Mouse (Mus musculus) heart, embryonic 16.5 days (tissue): ENCODE data around the gene Becn1. TPM values are rescaled to one million over a fixed set of nuclear protein-coding genes. Genes with fewer than 3 reads are reported as not detected.

Experiments used
- ATAC-seq: fragments of 200-750 bp; cut with Nextera tagmentation; replicated peaks from 2 replicates; pipeline ENCODE4 v1.8.0; 2017; ENCODE audit warnings: moderate number of reproducible peaks; ENCODE audit not compliant: insufficient read depth, low FRiP score; ENCODE audit errors: extremely low read depth
- H3K27ac ChIP-seq: fragments of 300-500 bp; sonication (generic); 2 replicates; pipeline ENCODE4 v1.5.1; 2014; ENCODE audit warnings: mild to moderate bottlenecking, low read length, control low read depth, moderate library complexity
- H3K27me3 ChIP-seq: fragments of 300-500 bp; sonication (generic); 2 replicates; pipeline ENCODE4 v1.6.1; 2014; ENCODE audit warnings: low read length, mixed read lengths; ENCODE audit not compliant: control insufficient read depth, insufficient read depth
- H3K36me3 ChIP-seq: fragments of 300-500 bp; sonication (generic); 2 replicates; pipeline ENCODE4 v1.6.1; 2014; ENCODE audit not compliant: control insufficient read depth, insufficient read depth
- H3K4me1 ChIP-seq: fragments of 300-500 bp; sonication (generic); 2 replicates; pipeline ENCODE4 v1.6.1; 2014; ENCODE audit warnings: low read length, mixed read lengths; ENCODE audit not compliant: control insufficient read depth, insufficient read depth
- H3K4me2 ChIP-seq: fragments of 300-500 bp; sonication (generic); 2 replicates; pipeline ENCODE4 v1.6.1; 2014; ENCODE audit warnings: low read depth, mild to moderate bottlenecking, control low read depth, low read length
- H3K4me3 ChIP-seq: fragments of 300-500 bp; sonication (generic); 2 replicates; pipeline ENCODE4 v1.5.1; 2014; ENCODE audit warnings: mild to moderate bottlenecking, control low read depth, low read length
- H3K9ac ChIP-seq: fragments of 300-500 bp; sonication (generic); 2 replicates; pipeline ENCODE4 v1.6.1; 2014; ENCODE audit warnings: low read length, control low read depth
- H3K9me3 ChIP-seq: fragments of 300-500 bp; sonication (generic); replicated peaks from 2 replicates; pipeline ENCODE4 v1.6.1; 2016; ENCODE audit warnings: low read length; ENCODE audit not compliant: control insufficient read depth
- WGBS: fragments of 180-500 bp; shearing (Covaris S2); extraction: QIAGEN DNeasy Blood & Tissue Kit; methylation state at CpG from one replicate; pipeline ENCODE4 v1.1.7; 2014; 5-methylcytosine and 5-hydroxymethylcytosine counted together
- polyA plus RNA-seq: library from polyadenylated mRNA; unstranded; fragments of >200 nt; fragmentation: Nextera tagmentation; extraction: Ambion mirVana; gene quantifications from 2 replicates; pipeline ENCODE4 v1.2.1, GENCODE M21; 2015

The Becn1 gene
- polyA plus RNA-seq, 1 experiment from 2014 or later, result 135 TPM

GRCm38 (mm10) chr11:101324763-101325162, 22.7 kb upstream of the Becn1 start, which contains the start of gene Aoc2:
Gene Aoc2, plus strand, starts transcription at chr11:101325063.
- no peak for ATAC-seq
- Histone ChIP-seq H3K9ac (no peak within 1 kb of the TSS), H3K4me1 (peaks cover 10% of the 10 kb centered on the region), H3K9me3 (no peaks in the 10 kb centered on the region), H3K4me3 (no peak within 1 kb of the TSS), H3K36me3 (peaks cover 41% of the 10 kb centered on the region), H3K27ac (no peak within 1 kb of the TSS), H3K27me3 (no peaks in the 10 kb centered on the region), H3K4me2 (no peak within 1 kb of the TSS)
- WGBS, result 83% methylated on average over 5 of the region's 5 CpGs

- 12% methylated on average over 4 of the region's 4 CpGs for WGBS
- peaks cover 3% of the 10 kb centered on the region; the same call in 1 of the 2 replicates for H3K4me1 ChIP-seq
- H3K36me3 ChIP-seq, result peaks cover 47% of the 10 kb centered on the region
- H3K27me3 ChIP-seq, result no peaks in the 10 kb centered on the region
- no peak overlapping the region for H3K4me2 ChIP-seq
- H3K9ac ChIP-seq, result no peak overlapping the region
- no peaks in the 10 kb centered on the region for H3K9me3 ChIP-seq
- ATAC-seq, result peak; percentile 46; the same call in 1 of the 2 replicates
- H3K27ac ChIP-seq, result no peak overlapping the region
- no peak overlapping the region for H3K4me3 ChIP-seq
Observed at GRCm38 (mm10) chr11:101323609-101324008, 21.5 kb upstream of the Becn1 start.

GRCm38 (mm10) chr11:101316501-101316917, 14.4 kb upstream of the Becn1 start:
- Histone ChIP-seq H3K9me3 (no peaks in the 10 kb centered on the region), H3K4me2 (peak overlapping the region; percentile 86), H3K4me3 (peak overlapping the region; percentile 97), H3K27me3 (no peaks in the 10 kb centered on the region), H3K36me3 (peaks cover 29% of the 10 kb centered on the region), H3K4me1 (peaks cover 16% of the 10 kb centered on the region), H3K9ac (peak overlapping the region; percentile 89), H3K27ac (peak overlapping the region; percentile 77)
- 1% methylated on average over 17 of the region's 17 CpGs for WGBS
- peak; percentile 15; the same call in 1 of the 2 replicates for ATAC-seq

GRCm38 (mm10) chr11:101315665-101316500, 13.8 kb upstream of the Becn1 start, which contains the start of gene Psme3:
Gene Psme3, plus strand, starts transcription at chr11:101316213.
- peak within 1 kb of the TSS; percentile 86 for H3K4me2 ChIP-seq
- H3K9ac ChIP-seq, result peak within 1 kb of the TSS; percentile 89
- peaks cover 22% of the 10 kb centered on the region for H3K36me3 ChIP-seq
- ATAC-seq, result peak; percentile 89
- peak within 1 kb of the TSS; percentile 77 for H3K27ac ChIP-seq
- H3K9me3 ChIP-seq, result no peaks in the 10 kb centered on the region
- WGBS, result under 1% methylated on average over 62 of the region's 62 CpGs
- peaks cover 16% of the 10 kb centered on the region for H3K4me1 ChIP-seq
- H3K27me3 ChIP-seq, result no peaks in the 10 kb centered on the region
- peak within 1 kb of the TSS; percentile 97 for H3K4me3 ChIP-seq

- H3K27ac ChIP-seq, result peak overlapping the region; percentile 77
- WGBS, result 82% methylated on average over 8 of the region's 8 CpGs
- no peak for ATAC-seq
Observed at GRCm38 (mm10) chr11:101315082-101315650, 13.1 kb upstream of the Becn1 start.

GRCm38 (mm10) chr11:101314567-101314966, 12.5 kb upstream of the Becn1 start:
- H3K4me2 ChIP-seq, result no peak overlapping the region
- WGBS, result 91% methylated on average over 1 of the region's 1 CpGs
- H3K9me3 ChIP-seq, result no peaks in the 10 kb centered on the region
- no peak overlapping the region for H3K27ac ChIP-seq
- peaks cover 9% of the 10 kb centered on the region for H3K36me3 ChIP-seq
- H3K4me1 ChIP-seq, result peaks cover 16% of the 10 kb centered on the region
- no peak overlapping the region for H3K9ac ChIP-seq
- H3K4me3 ChIP-seq, result no peak overlapping the region
- no peak for ATAC-seq
- H3K27me3 ChIP-seq, result no peaks in the 10 kb centered on the region

More at GRCm38 (mm10) chr11:101315082-101315650, 13.1 kb upstream of the Becn1 start:
- Histone ChIP-seq H3K36me3 (peaks cover 15% of the 10 kb centered on the region), H3K4me3 (peak overlapping the region; percentile 97), H3K4me1 (peaks cover 16% of the 10 kb centered on the region), H3K9ac (peak overlapping the region; percentile 89), H3K9me3 (no peaks in the 10 kb centered on the region), H3K4me2 (peak overlapping the region; percentile 86), H3K27me3 (no peaks in the 10 kb centered on the region)

GRCm38 (mm10) chr11:101312150-101312549, 10.1 kb upstream of the Becn1 start:
- H3K36me3 ChIP-seq, result no peaks in the 10 kb centered on the region
- peaks cover 7% of the 10 kb centered on the region for H3K4me1 ChIP-seq
- WGBS, result 35% methylated on average over 3 of the region's 3 CpGs
- no peak overlapping the region for H3K4me2 ChIP-seq
- no peak overlapping the region for H3K9ac ChIP-seq
- no peaks in the 10 kb centered on the region for H3K27me3 ChIP-seq
- no peaks in the 10 kb centered on the region for H3K9me3 ChIP-seq
- no peak for ATAC-seq
- no peak overlapping the region for H3K4me3 ChIP-seq
- H3K27ac ChIP-seq, result no peak overlapping the region

- Histone ChIP-seq H3K9ac (no peak overlapping the region), H3K9me3 (no peaks in the 10 kb centered on the region), H3K4me3 (no peak overlapping the region), H3K36me3 (no peaks in the 10 kb centered on the region), H3K27ac (no peak overlapping the region), H3K27me3 (no peaks in the 10 kb centered on the region), H3K4me1 (peaks cover 2% of the 10 kb centered on the region; the same call in 1 of the 2 replicates), H3K4me2 (no peak overlapping the region)
- 74% methylated on average over 3 of the region's 3 CpGs for WGBS
- no peak for ATAC-seq
Observed at GRCm38 (mm10) chr11:101311083-101311482, 9.0 kb upstream of the Becn1 start.

GRCm38 (mm10) chr11:101307744-101308143, 5.7 kb upstream of the Becn1 start:
- no peak overlapping the region for H3K27ac ChIP-seq
- no peak overlapping the region for H3K4me3 ChIP-seq
- no peaks in the 10 kb centered on the region for H3K4me1 ChIP-seq
- no peaks in the 10 kb centered on the region for H3K9me3 ChIP-seq
- H3K9ac ChIP-seq, result no peak overlapping the region
- H3K4me2 ChIP-seq, result no peak overlapping the region
- WGBS, result 30% methylated on average over 5 of the region's 5 CpGs
- no peaks in the 10 kb centered on the region for H3K27me3 ChIP-seq
- H3K36me3 ChIP-seq, result no peaks in the 10 kb centered on the region
- ATAC-seq, result no peak
